Comparison of ENCODE assay signal across 14 mouse cellular contexts in the genomic region with DNA sequence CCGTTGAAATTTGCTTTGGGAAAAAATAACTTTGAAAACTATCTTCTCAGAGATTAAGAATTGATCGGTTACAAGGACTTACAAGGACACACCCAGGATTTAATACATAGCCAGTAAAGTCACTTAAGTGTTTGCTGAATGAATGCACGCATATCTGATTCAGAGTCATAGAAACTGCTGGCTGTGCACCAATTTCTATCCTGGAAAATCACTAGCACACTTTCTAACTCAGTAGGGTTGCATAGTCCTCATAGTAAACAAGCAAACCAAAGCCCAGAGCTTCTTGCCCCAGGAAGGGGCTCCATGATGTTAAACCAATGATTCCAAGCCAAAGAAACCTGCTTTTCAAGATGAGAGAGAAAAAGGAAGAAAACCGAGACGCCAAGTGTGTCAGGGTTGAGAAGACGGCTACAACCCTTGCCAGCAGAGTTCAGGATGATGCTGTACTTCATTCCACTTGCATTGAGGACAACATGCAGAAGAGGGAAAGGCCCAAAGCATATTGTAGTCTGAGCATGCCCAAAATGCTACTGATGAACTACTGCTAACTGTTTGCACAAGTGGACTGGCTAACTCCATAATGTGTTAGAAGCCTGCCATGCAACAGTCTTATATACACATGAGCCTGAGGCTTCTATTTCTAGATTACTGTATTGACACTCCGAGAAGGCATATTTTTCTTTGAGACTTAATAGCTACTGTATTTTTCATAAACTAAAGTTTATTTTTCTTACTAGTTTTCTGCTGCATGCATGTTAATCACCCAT.
DNase-seq lines count a peak whose midpoint lies in the region; ATAC-seq lines count a peak whose summit lies in the region.
"Had no signal": no experiment of that assay in that cellular context is flagged by ENCODE, and none has a peak within 500 bp of the region (broad histone marks: within the 10 kb centered on the region; RNA-seq: fewer than 3 reads in every experiment).

No protein-coding gene starts in this region.

- intact Hi-C loops in gastrocnemius, postnatal 36 days (cut with DNase I) = no loop called here

- no peaks in the 10 kb centered on the region for H3K9me3 ChIP-seq in hindbrain, embryonic 11.5 days (ENCODE audit: control insufficient read depth, low read length)
- no peaks in the 10 kb centered on the region for H3K9me3 ChIP-seq in hindbrain, embryonic 10.5 days
- no peaks in the 10 kb centered on the region for H3K9me3 ChIP-seq in forebrain, embryonic 15.5 days
- no peaks in the 10 kb centered on the region for H3K9me3 ChIP-seq in midbrain, embryonic 10.5 days (replicated peaks)
- no peaks in the 10 kb centered on the region for H3K9me3 ChIP-seq in neural tube, embryonic 14.5 days (ENCODE audit: control insufficient read depth, low read length)
- H3K9me3 ChIP-seq: liver, embryonic 12.5 days; lung, embryonic 15.5 days had no signal

- no peak overlapping the region for H3K9ac ChIP-seq in hindbrain, embryonic 11.5 days (ENCODE audit: low read depth, low read length)
- H3K9ac ChIP-seq in forebrain, embryonic 15.5 days (replicated peaks) = no peak overlapping the region
- H3K9ac ChIP-seq in neural tube, embryonic 14.5 days (replicated peaks; ENCODE audit: low read depth, low read length) = no peak overlapping the region
- H3K9ac ChIP-seq: liver, embryonic 12.5 days; lung, embryonic 15.5 days had no signal

- H3K36me3 ChIP-seq in hindbrain, embryonic 11.5 days (ENCODE audit: control insufficient read depth, insufficient read depth, low read length) = no peaks in the 10 kb centered on the region
- H3K36me3 ChIP-seq in hindbrain, embryonic 10.5 days = no peaks in the 10 kb centered on the region
- no peaks in the 10 kb centered on the region for H3K36me3 ChIP-seq in forebrain, embryonic 15.5 days
- no peaks in the 10 kb centered on the region for H3K36me3 ChIP-seq in midbrain, embryonic 10.5 days
- no peaks in the 10 kb centered on the region for H3K36me3 ChIP-seq in neural tube, embryonic 14.5 days (ENCODE audit: control insufficient read depth, insufficient read depth, low read length)
- H3K36me3 ChIP-seq: liver, embryonic 12.5 days; lung, embryonic 15.5 days had no signal

- peak overlapping the region; percentile 51; the same call in 1 of the 2 replicates for H3K27ac ChIP-seq in hindbrain, embryonic 11.5 days (ENCODE audit: low read depth, low read length)
- H3K27ac ChIP-seq in hindbrain, embryonic 10.5 days = no peak overlapping the region
- peak overlapping the region; percentile 75 for H3K27ac ChIP-seq in forebrain, embryonic 15.5 days (replicated peaks)
- peak overlapping the region; percentile 28; the same call in 1 of the 2 replicates for H3K27ac ChIP-seq in midbrain, embryonic 10.5 days (replicated peaks)
- peak overlapping the region; percentile 58; the same call in 1 of the 2 replicates for H3K27ac ChIP-seq in neural tube, embryonic 14.5 days (ENCODE audit: low read depth, low read length)
- H3K27ac ChIP-seq: liver, embryonic 12.5 days; lung, embryonic 15.5 days had no signal

- no peak; the same call in 1 of the 2 replicates for ATAC-seq in hindbrain, embryonic 11.5 days (ENCODE audit: low FRiP score)
- ATAC-seq in forebrain, embryonic 15.5 days (replicated peaks) = no peak
- ATAC-seq in neural tube, embryonic 14.5 days (ENCODE audit: low read depth) = peak; percentile 53; the same call in 1 of the 2 replicates
- no peak for ATAC-seq in activated CD4-positive, CD25-positive, alpha-beta regulatory T cell, adult 4 months
- ATAC-seq: intestine, embryonic 16.5 days; liver, embryonic 12.5 days had no signal

- no peak overlapping the region for H3K4me3 ChIP-seq in hindbrain, embryonic 11.5 days (ENCODE audit: low read depth, low read length)
- no peak overlapping the region for H3K4me3 ChIP-seq in hindbrain, embryonic 10.5 days
- no peak overlapping the region for H3K4me3 ChIP-seq in forebrain, embryonic 15.5 days
- H3K4me3 ChIP-seq in midbrain, embryonic 10.5 days = no peak overlapping the region
- no peak overlapping the region for H3K4me3 ChIP-seq in neural tube, embryonic 14.5 days (ENCODE audit: low read depth, low read length)
- H3K4me3 ChIP-seq: liver, embryonic 12.5 days; lung, embryonic 15.5 days; megakaryocyte, embryonic 14.5 days had no signal

- peaks cover 5% of the 10 kb centered on the region; the same call in 1 of the 2 replicates for H3K4me1 ChIP-seq in hindbrain, embryonic 11.5 days (replicated peaks; ENCODE audit: control insufficient read depth, insufficient read depth, low read length)
- H3K4me1 ChIP-seq in hindbrain, embryonic 10.5 days (replicated peaks) = peaks cover 41% of the 10 kb centered on the region
- H3K4me1 ChIP-seq in forebrain, embryonic 15.5 days = peaks cover 26% of the 10 kb centered on the region
- peaks cover 36% of the 10 kb centered on the region for H3K4me1 ChIP-seq in midbrain, embryonic 10.5 days
- peaks cover 16% of the 10 kb centered on the region; the same call in 1 of the 2 replicates for H3K4me1 ChIP-seq in neural tube, embryonic 14.5 days (ENCODE audit: control insufficient read depth, insufficient read depth, low read length)
- H3K4me1 ChIP-seq: liver, embryonic 12.5 days; lung, embryonic 15.5 days; megakaryocyte, embryonic 14.5 days had no signal

- no peak overlapping the region for H3K4me2 ChIP-seq in hindbrain, embryonic 11.5 days (replicated peaks; ENCODE audit: low read depth, low read length)
- no peak overlapping the region for H3K4me2 ChIP-seq in forebrain, embryonic 15.5 days (replicated peaks)
- H3K4me2 ChIP-seq in neural tube, embryonic 14.5 days (ENCODE audit: low read depth, low read length) = no peak overlapping the region
- H3K4me2 ChIP-seq: liver, embryonic 12.5 days; lung, embryonic 15.5 days had no signal

- WGBS in hindbrain, embryonic 11.5 days = 89% methylated on average over 7 of the region's 7 CpGs
- WGBS in hindbrain, embryonic 10.5 days = 90% methylated on average over 7 of the region's 7 CpGs
- 68% methylated on average over 7 of the region's 7 CpGs for WGBS in forebrain, embryonic 15.5 days
- 82% methylated on average over 7 of the region's 7 CpGs for WGBS in midbrain, embryonic 10.5 days
- WGBS in neural tube, embryonic 14.5 days = 80% methylated on average over 7 of the region's 7 CpGs

- DNase-seq in hindbrain, embryonic 11.5 days (ENCODE audit: low spot score) = no peak
- DNase-seq in hindbrain, embryonic 10.5 days (ENCODE audit: low spot score) = no peak
- no peak for DNase-seq in midbrain, embryonic 10.5 days (ENCODE audit: low spot score)
- DNase-seq in kidney, postnatal 10 days = no peak
- no peak for DNase-seq in gastrocnemius, postnatal 36 days
- DNase-seq: kidney, postnatal 14 days; thymus, adult 2 months had no signal

- no peaks in the 10 kb centered on the region for H3K27me3 ChIP-seq in hindbrain, embryonic 11.5 days (ENCODE audit: control insufficient read depth, insufficient read depth, low read length)
- H3K27me3 ChIP-seq in hindbrain, embryonic 10.5 days (ENCODE audit: insufficient read depth, poor library complexity, severe bottlenecking) = no peaks in the 10 kb centered on the region
- H3K27me3 ChIP-seq in forebrain, embryonic 15.5 days = no peaks in the 10 kb centered on the region
- H3K27me3 ChIP-seq in midbrain, embryonic 10.5 days (ENCODE audit: low read depth, poor library complexity, severe bottlenecking) = no peaks in the 10 kb centered on the region
- no peaks in the 10 kb centered on the region for H3K27me3 ChIP-seq in neural tube, embryonic 14.5 days (ENCODE audit: control insufficient read depth, insufficient read depth, low read length)
- H3K27me3 ChIP-seq: liver, embryonic 12.5 days; lung, embryonic 15.5 days; megakaryocyte, embryonic 14.5 days had no signal
